Mouse (Mus musculus): Measurements from ENCODE around the gene Pdgfa.

GRCm38 (mm10) chr5:139020595-139020994 lies 23.4 kb upstream of the Pdgfa start:
- TF ChIP-seq CTCF (IDR thresholded peaks at IDR 0.05; ENCODE audit: borderline replicate concordance, extremely low read depth, insufficient read depth, insufficient read length) = no peak
- TF ChIP-seq POLR2A (IDR thresholded peaks at IDR 0.05; ENCODE audit: borderline replicate concordance, extremely low read depth, insufficient read depth, insufficient read length, poor library complexity, severe bottlenecking) = no peak

All from brain, embryonic 14.5 days (tissue).